Mouse (Mus musculus) monocyte, adult 5-6 weeks (primary cell): Measurements from ENCODE around the gene Zfp131. TPM values are rescaled to one million over a fixed set of nuclear protein-coding genes. Genes with fewer than 3 reads are reported as not detected.

Experiments
- ATAC-seq: fragments of 153-309, 156-312 bp; replicated peaks from 2 replicates; pipeline ENCODE4 v1.8.0; 2017; ENCODE audit warnings: mild to moderate bottlenecking; ENCODE audit not compliant: low TSS enrichment, insufficient number of reproducible peaks, severe bottlenecking, poor library complexity, low FRiP score
- total RNA-seq: library from RNA; stranded (forward); fragments of 200-1000, 200-491, 200-594 nt; gene quantifications from 3 replicates; pipeline ENCODE4 v1.2.3, GENCODE M21; 2017

The Zfp131 gene
- total RNA-seq, 1 experiment from 2014 or later: 71.3 TPM

DNA sequence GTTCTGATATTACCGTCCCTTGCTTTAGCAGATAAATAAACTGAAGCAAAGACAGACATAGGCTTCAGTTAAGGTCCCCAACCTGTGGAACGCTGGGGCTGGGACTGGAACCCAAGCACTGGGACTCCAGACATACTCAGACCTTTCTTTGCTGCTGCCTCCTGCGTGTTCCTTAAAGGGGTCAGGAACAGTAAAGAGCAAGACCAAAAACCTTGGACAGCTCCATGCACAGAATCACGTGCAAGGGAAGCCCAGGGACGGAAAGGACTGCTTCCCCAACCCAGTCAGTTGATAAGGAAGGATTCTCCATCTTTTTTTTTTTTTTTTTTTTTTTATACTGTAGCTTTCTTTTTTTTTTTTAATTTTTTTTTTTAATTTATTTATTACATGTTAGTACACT is 33.9 kb downstream of the Zfp131 start:
- ATAC-seq: no peak

GRCm38 (mm10) chr13:119755681-119756471 is 34.8 kb downstream of the Zfp131 start, which contains the start of gene Nim1k:
Nim1k (minus strand) TSS chr13:119755882.
- ATAC-seq: peak; percentile 38

GRCm38 (mm10) chr13:119755141-119755547 is 35.5 kb downstream of the Zfp131 start:
- ATAC-seq: 0 out of 2 replicates have a peak, but pooled peaks have one; percentile 11

GRCm38 (mm10) chr13:119754635-119755020 is 36.1 kb downstream of the Zfp131 start:
- ATAC-seq: 0 out of 2 replicates have a peak, but pooled peaks have one; percentile 48

DNA sequence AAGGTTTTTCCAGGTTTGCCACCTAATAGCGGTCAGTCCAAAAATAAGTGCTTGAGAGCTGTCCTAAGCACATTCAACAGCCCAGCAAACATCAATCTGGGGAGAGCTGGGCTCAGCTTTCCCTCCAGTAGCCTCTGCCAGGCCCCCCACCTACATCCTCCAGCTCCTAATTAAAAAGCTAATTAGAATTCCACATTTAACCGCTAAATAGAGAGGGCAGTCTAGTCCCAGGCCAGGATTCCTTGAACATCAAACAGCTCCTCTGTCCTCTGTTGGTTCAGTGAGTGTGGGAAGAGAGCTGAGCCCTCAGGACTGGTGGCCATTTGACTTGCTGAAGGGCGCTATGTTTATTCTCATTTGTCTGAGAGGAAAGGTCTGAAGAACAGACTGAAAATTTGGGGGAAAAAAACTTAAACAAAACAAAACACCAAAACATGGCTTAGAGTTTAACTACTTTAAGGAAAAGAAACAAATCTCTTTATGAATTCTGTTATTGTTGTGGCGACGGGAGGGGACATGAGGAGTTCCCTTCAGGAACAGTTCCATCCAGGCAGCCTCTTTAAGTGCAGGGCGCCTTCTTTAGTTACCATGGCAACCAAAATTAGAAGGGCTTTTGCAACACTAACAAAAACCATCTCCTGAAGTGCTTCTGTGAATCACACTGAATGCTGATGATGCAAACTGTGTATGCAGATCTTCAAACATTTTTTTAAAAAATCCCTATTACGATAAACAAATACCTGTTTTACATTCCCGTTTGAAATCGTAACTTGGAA is 36.6 kb downstream of the Zfp131 start:
- ATAC-seq: no peak

GRCm38 (mm10) chr13:119746930-119747329 is 43.8 kb downstream of the Zfp131 start:
- ATAC-seq: no peak

DNA sequence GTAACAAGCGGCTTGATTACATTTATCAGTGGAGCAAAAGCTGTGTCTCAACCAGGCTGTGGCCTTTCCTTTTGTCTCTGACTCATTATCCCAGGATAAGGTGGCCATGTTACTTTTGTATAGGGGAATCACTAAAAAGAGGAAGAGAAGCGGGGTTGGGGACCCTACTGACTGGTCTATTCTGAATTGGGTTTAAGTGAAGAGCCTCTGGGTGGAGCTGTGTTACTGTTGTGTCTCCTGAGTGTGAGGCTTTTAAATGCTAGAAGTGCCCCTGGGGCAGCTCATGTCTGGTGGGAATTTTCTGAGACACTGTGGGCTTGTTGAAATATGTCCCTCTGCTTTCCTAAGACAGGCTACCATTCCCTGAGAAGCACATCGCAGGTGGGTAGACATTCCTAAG is 47.2 kb downstream of the Zfp131 start:
- ATAC-seq: no peak

GRCm38 (mm10) chr13:119742711-119743415 is 47.8 kb downstream of the Zfp131 start:
- ATAC-seq: no peak

GRCm38 (mm10) chr13:119741390-119742237 is 49.1 kb downstream of the Zfp131 start:
- no peak for ATAC-seq

DNA sequence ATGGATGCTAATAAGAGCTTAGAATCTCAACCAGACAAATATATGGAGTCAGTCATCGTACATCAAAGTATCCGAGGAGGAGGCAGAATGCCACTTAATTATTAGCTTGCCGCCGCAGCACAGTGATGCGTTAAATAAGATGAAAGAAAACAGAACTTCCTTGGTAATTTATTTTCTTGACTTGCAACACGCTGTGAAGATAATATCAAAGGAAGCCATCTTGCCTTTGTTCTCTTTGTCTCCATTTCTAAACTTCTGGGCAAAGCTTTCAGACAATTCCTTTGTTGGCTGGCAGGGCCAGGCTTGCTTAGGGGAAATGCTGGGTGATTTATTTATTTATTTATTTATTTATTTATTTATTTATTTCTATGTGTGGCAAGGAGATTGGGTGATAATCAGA is 59.2 kb downstream of the Zfp131 start:
- no peak for ATAC-seq

- ATAC-seq: no peak
Measured at GRCm38 (mm10) chr13:119729406-119729805, 61.3 kb downstream of the Zfp131 start.

DNA sequence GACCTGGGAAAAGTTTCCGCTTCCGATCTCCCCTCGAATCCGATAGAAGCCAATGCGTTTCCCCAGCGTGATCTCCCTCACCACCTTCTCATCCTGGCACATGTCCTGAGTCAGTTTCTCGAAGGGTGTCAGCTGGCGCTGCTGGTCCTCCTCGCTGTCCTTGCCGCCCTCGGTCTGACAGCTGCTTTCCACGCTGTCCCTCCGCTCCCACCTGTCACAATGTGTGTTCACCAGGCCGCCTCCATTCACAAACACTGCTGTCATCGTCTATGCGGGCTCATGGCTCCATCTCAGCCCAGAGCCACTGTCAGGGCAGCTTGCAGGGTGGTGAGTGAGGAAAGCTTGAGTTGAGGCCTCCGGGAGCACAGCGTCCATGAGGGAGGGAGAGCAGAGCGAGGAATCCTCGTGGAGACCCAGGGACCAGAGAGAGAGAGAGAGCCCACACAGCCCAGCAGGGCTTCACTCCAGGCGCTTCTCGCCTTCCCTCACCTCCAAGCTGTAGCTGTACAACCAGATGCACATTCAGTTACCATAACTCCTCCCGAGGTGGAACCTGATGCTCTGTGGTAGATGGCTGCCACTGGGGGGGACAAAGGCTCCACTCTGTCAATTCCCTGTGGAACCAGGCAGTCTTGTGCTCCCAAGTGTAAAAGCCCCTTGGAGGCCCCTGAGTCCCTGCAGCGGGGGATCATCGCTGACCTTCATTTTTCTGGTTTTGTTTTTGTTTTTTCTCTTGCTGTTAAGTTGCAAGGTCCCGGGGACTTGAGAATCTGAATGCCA is 62.9 kb downstream of the Zfp131 start:
- no peak for ATAC-seq

- ATAC-seq: no peak
Measured at GRCm38 (mm10) chr13:119724541-119724940, 66.1 kb downstream of the Zfp131 start.

GRCm38 (mm10) chr13:119723368-119723767 is 67.3 kb downstream of the Zfp131 start:
- no peak for ATAC-seq

- no peak for ATAC-seq
Measured at GRCm38 (mm10) chr13:119722447-119722846, 68.2 kb downstream of the Zfp131 start.

GRCm38 (mm10) chr13:119716105-119716504 is 74.6 kb downstream of the Zfp131 start:
- no peak for ATAC-seq
